Mouse (Mus musculus) cerebellum, adult 11-12 months (tissue): ENCODE measurements around the gene Kif21a.

Source experiments
- DNase-seq: peaks from one replicate; pipeline ENCODE4 v3.0.0; 2022

Gene Kif21a

DNA sequence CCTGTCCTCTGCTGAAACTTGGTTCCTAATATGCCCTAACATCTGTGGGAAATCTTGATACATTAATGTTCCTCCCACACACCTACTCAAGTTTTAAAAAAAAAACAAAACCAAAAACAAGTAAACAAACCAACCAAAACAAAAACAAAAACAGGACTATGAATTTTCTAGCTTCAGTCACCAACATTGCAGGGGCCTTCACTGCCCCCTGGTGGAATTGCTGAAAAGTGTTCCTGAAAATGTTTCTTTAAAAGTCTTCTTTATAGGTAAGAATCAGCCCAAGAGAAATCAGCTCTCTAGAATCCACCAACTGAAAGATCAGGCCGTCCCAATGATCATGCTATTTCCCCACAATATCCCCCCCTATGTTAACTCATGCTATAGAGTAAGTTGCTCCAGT lies 120.7 kb downstream of the Kif21a start:
- DNase-seq = no peak

DNA sequence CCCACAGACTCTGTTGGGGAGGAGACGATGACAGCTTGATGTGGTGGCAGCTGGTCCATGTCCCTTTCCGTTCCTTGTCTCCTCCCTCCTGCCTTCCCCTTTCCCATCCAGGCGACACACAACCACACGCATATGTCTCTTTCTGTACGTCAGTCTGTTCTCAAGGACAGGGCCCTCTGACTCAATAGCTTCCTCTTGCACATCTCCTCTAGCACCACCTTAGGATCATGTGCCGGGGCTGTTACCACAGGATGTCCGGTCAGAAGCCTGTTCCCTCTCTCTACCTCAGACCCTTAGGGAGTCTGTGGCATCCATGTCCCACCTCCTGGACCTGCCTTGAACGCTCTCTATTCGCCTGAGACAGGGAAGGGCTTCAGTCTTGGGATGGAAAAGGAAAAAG lies 153.3 kb downstream of the Kif21a start:
- no peak for DNase-seq

DNA sequence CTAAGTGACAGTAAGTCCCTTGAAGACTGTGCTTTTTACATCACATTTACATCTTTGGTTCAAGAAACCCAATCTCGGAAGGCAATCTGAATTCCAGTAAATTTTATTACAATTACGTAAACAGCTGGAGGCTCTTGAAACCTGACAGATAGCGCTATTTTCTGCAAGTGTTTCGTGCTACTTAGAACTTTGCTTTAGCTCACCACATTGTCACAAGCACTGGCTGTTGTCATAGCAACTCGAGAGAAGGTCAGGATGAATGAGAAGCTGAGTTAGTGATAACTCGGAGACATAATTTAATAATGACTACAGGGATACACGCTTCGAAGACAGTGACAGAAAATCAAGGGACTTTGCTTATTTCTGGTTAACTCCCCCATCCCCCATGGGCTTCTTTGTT lies 162.3 kb downstream of the Kif21a start:
- DNase-seq = no peak
